Mouse (Mus musculus) intestine, embryonic 14.5 days (tissue): Measurements from ENCODE around the gene Lca5. TPM values are rescaled to one million over a fixed set of nuclear protein-coding genes. Genes with fewer than 3 reads are reported as not detected.
A peak's percentile ranks its signal among the peaks of the same experiment; 100 is the strongest.

Experiments used
- ATAC-seq: fragments of 200-750 bp; cut with Nextera tagmentation; replicated peaks from 2 replicates; pipeline ENCODE4 v1.8.0; 2017; ENCODE audit warnings: low read depth, moderate number of reproducible peaks, moderate TSS enrichment, moderate library complexity; ENCODE audit not compliant: low FRiP score, low TSS enrichment
- DNase-seq: peaks from one replicate; pipeline ENCODE4 v3.0.0-alpha.2; 2018; ENCODE audit warnings: low spot score
- H3K27ac ChIP-seq: fragments of 300-500 bp; sonication (generic); 2 replicates; pipeline ENCODE4 v1.5.1; 2014; ENCODE audit warnings: low read depth, mild to moderate bottlenecking, control low read depth
- H3K27me3 ChIP-seq: fragments of 300-500 bp; sonication (generic); replicated peaks from 2 replicates; pipeline ENCODE4 v1.6.1; 2014; ENCODE audit warnings: low read length, control low read depth; ENCODE audit not compliant: control insufficient read depth, insufficient read depth
- H3K36me3 ChIP-seq: fragments of 300-500 bp; sonication (generic); 2 replicates; pipeline ENCODE4 v1.6.1; 2014; ENCODE audit warnings: low read length, control low read depth; ENCODE audit not compliant: control insufficient read depth, insufficient read depth
- H3K4me1 ChIP-seq: fragments of 300-500 bp; sonication (generic); replicated peaks from 2 replicates; pipeline ENCODE4 v1.6.1; 2014; ENCODE audit warnings: low read length, control low read depth, mixed read lengths; ENCODE audit not compliant: control insufficient read depth, insufficient read depth
- H3K4me2 ChIP-seq: fragments of 300-500 bp; sonication (generic); 2 replicates; pipeline ENCODE4 v1.6.1; 2014; ENCODE audit warnings: low read length
- H3K4me3 ChIP-seq: fragments of 300-500 bp; sonication (generic); 2 replicates; pipeline ENCODE4 v1.5.1; 2014; ENCODE audit warnings: low read depth, low read length, control low read depth, mixed read lengths
- H3K9ac ChIP-seq: fragments of 300-500 bp; sonication (generic); 2 replicates; pipeline ENCODE4 v1.6.1; 2014; ENCODE audit warnings: mild to moderate bottlenecking, low read length
- H3K9me3 ChIP-seq: fragments of 300-500 bp; sonication (generic); 2 replicates; pipeline ENCODE4 v1.6.1; 2016; ENCODE audit warnings: low read length, control low read depth; ENCODE audit not compliant: control insufficient read depth
- WGBS: fragments of 180-500 bp; shearing (Covaris S2); extraction: QIAGEN DNeasy Blood & Tissue Kit; methylation state at CpG from one replicate; pipeline ENCODE4 v1.1.7; 2014; 5-methylcytosine and 5-hydroxymethylcytosine counted together
- polyA plus RNA-seq: library from polyadenylated mRNA; unstranded; fragments of >200 nt; fragmentation: Nextera tagmentation; extraction: Ambion mirVana; gene quantifications from 2 replicates; pipeline ENCODE4 v1.2.1, GENCODE M21; 2014

Lca5 gene
- polyA plus RNA-seq, 1 experiment from 2014 or later: 18.0 TPM

- no peak overlapping the region for H3K4me3 ChIP-seq
- H3K27ac ChIP-seq: peak overlapping the region; percentile 88
- H3K4me2 ChIP-seq: peak overlapping the region; percentile 23; the same call in 1 of the 2 replicates
- no peaks in the 10 kb centered on the region for H3K9me3 ChIP-seq
- DNase-seq: no peak
- 42% methylated on average over 5 of the region's 5 CpGs for WGBS
- 0 out of 2 replicates have a peak overlapping the region, but pooled peaks have one; percentile 7 for H3K9ac ChIP-seq
- no peaks in the 10 kb centered on the region for H3K36me3 ChIP-seq
- ATAC-seq: no peak
- peaks cover 30% of the 10 kb centered on the region for H3K4me1 ChIP-seq
- H3K27me3 ChIP-seq: no peaks in the 10 kb centered on the region
These were observed 89.8 kb downstream of the Lca5 start for GRCm38 (mm10) chr9:83351171-83351570.

DNA sequence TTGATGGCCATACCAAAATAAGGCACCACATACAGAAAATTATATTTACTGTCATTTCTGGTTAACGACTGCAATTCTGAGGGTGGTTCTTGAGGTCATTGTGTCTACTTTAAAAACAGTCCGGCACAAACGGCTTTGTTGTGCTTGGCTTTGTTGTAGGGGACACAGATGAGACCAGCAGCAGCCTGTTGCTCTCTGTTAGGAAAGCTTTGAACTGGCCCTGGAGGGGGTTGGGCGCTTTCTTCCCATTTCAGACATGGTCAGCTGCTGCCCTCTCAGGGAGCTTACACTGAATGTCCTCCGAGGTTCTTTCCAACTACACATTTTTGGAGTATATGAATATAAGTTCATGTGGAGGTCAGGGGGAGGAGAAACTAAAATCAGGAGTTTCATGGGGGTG, 90.3 kb downstream of the Lca5 start:
- WGBS: 19% methylated on average over 5 of the region's 5 CpGs
- DNase-seq: peak; percentile 69
- peak overlapping the region; percentile 88 for H3K27ac ChIP-seq

GRCm38 (mm10) chr9:83349905-83350304, 91.0 kb downstream of the Lca5 start:
- H3K27ac ChIP-seq: peak overlapping the region; percentile 88
- H3K4me1 ChIP-seq: peaks cover 30% of the 10 kb centered on the region
- DNase-seq (peak; percentile 57), ATAC-seq (no peak)
- 5% methylated on average over 1 of the region's 1 CpGs for WGBS
- no peak overlapping the region for H3K4me3 ChIP-seq
- H3K9ac ChIP-seq: no peak overlapping the region
- H3K9me3 ChIP-seq: no peaks in the 10 kb centered on the region
- H3K4me2 ChIP-seq: no peak overlapping the region; the same call in 1 of the 2 replicates
- H3K36me3 ChIP-seq: no peaks in the 10 kb centered on the region
- H3K27me3 ChIP-seq: no peaks in the 10 kb centered on the region

More for the DNA sequence above, 90.3 kb downstream of the Lca5 start:
- Histone ChIP-seq H3K4me1 (peaks cover 30% of the 10 kb centered on the region), H3K9me3 (no peaks in the 10 kb centered on the region), H3K9ac (no peak overlapping the region), H3K27me3 (no peaks in the 10 kb centered on the region), H3K36me3 (no peaks in the 10 kb centered on the region), H3K4me3 (no peak overlapping the region), H3K4me2 (peak overlapping the region; percentile 23; the same call in 1 of the 2 replicates)
- ATAC-seq: peak; percentile 44; the same call in 1 of the 2 replicates

DNA sequence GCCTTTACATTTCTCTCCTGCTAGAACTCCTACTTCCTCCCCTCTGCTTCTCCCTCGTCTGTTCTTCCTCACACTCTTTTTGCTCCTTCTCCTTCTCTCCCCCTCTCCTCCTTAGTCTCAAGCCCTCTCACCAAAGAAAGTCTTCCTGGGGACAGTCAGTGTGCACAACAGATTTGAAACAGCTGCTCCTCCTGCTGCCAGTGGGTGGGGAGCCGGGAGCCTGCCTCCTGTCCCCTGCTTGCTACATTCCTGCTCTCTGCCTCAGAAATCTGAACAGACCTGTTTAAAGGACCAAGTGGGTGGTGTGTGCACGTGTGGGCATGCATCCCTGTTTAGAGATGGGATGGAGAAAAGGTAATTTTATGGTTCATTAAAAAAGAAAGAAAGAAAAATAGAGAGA, 91.4 kb downstream of the Lca5 start:
- H3K27ac ChIP-seq: peak overlapping the region; percentile 88
- WGBS: 7% methylated on average over 3 of the region's 3 CpGs

DNA sequence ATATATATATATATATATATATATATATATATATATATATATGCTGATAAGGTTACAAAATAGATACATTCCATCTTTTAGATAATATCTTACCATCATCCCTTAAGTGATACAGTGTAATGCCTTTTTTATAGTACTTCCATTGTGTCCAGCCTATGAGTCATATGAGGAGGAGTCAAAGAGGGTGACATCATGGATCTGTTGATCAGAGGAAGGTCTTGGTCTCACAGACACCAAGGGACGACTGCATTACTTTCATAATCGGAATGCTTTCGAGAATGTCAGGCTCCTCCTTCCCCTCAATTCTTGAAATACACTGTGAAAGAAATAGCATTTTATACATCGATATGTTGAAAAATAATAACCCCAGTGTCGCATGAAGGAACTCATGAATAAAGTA, 93.4 kb downstream of the Lca5 start:
- Histone ChIP-seq H3K9ac (no peak overlapping the region), H3K4me1 (peaks cover 30% of the 10 kb centered on the region), H3K4me2 (no peak overlapping the region), H3K4me3 (no peak overlapping the region), H3K27me3 (no peaks in the 10 kb centered on the region), H3K9me3 (no peaks in the 10 kb centered on the region), H3K27ac (no peak overlapping the region), H3K36me3 (no peaks in the 10 kb centered on the region)
- no peak for ATAC-seq
- no peak for DNase-seq
- WGBS: 87% methylated on average over 5 of the region's 5 CpGs

More for the DNA sequence above, 91.4 kb downstream of the Lca5 start:
- peak; percentile 59 for DNase-seq
- Histone ChIP-seq H3K27me3 (no peaks in the 10 kb centered on the region), H3K4me1 (peaks cover 30% of the 10 kb centered on the region), H3K36me3 (no peaks in the 10 kb centered on the region), H3K9me3 (no peaks in the 10 kb centered on the region), H3K9ac (no peak overlapping the region), H3K4me2 (no peak overlapping the region), H3K4me3 (no peak overlapping the region)
- ATAC-seq: no peak

- Histone ChIP-seq H3K27ac (no peak overlapping the region), H3K4me3 (no peak overlapping the region), H3K4me1 (no peaks in the 10 kb centered on the region), H3K9me3 (no peaks in the 10 kb centered on the region), H3K36me3 (no peaks in the 10 kb centered on the region), H3K27me3 (no peaks in the 10 kb centered on the region), H3K9ac (no peak overlapping the region), H3K4me2 (no peak overlapping the region)
- ATAC-seq: no peak
- 81% methylated on average over 7 of the region's 7 CpGs for WGBS
- DNase-seq: no peak
These were observed 98.2 kb downstream of the Lca5 start for GRCm38 (mm10) chr9:83342491-83343370.

Other genes starting within 250 kb of the Lca5 start
- 19.8 and 23.1 TPM in 2 replicates for gene Sh3bgrl2, start 107.2 kb upstream of the Lca5 start, polyA plus RNA-seq